Mouse (Mus musculus) stomach, postnatal 0 days (tissue): ENCODE data around the gene Gm13889.

ENCODE experiments used
- CTCF ChIP-seq: IDR thresholded peaks from 2 replicates; pipeline ENCODE4 v1.5.1; 2016; ENCODE audit warnings: antibody characterized with exemption, low read depth, mild to moderate bottlenecking, moderate library complexity
- EP300 ChIP-seq: optimal IDR thresholded peaks from 2 replicates; pipeline ENCODE3; 2016; ENCODE audit warnings: antibody characterized with exemption

DNA sequence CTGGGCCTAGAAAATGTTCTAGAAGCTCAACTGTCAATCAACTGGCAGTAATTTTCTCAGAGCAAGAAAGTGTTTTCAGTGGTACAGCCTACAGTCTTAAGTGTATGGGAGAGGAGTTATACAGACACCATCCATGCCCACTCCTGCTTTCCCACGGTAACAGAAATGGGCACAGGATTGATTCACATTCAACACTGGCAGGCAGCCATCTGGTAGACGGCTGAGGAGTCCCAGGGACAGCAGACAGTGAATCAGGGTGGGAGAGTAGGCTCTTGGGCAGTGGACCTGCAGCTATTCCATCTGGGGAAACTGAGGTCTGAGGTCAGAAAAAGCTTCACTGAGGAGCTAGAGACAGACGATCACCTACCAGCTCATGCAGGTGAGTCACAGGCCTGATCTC, 14.6 kb upstream of the Gm13889 start:
- TF ChIP-seq CTCF = no peak
- no peak for TF ChIP-seq EP300
